Mouse (Mus musculus): ENCODE measurements around the gene Cadps2. TPM values are rescaled to one million over a fixed set of nuclear protein-coding genes. Genes with fewer than 3 reads are reported as not detected.

Gene Cadps2
- polyA plus RNA-seq, 1 experiment from 2014 or later = 6.6 TPM

- no peak overlapping the region for H3K9ac ChIP-seq
- WGBS = 88% methylated on average over 2 of the region's 2 CpGs
- H3K27me3 ChIP-seq = no peaks in the 10 kb centered on the region
- no peaks in the 10 kb centered on the region for H3K9me3 ChIP-seq (replicated peaks)
- H3K36me3 ChIP-seq = no peaks in the 10 kb centered on the region
- no peak overlapping the region for H3K4me3 ChIP-seq (replicated peaks)
- no peak overlapping the region for H3K4me2 ChIP-seq
- H3K4me1 ChIP-seq = no peaks in the 10 kb centered on the region
- no peak for ATAC-seq (replicated peaks; ENCODE audit: low FRiP score)
- no peak overlapping the region for H3K27ac ChIP-seq
Observed at GRCm38 (mm10) chr6:23394131-23394530, 445.1 kb downstream of the Cadps2 start.

GRCm38 (mm10) chr6:23392711-23393110 lies 446.5 kb downstream of the Cadps2 start:
- Histone ChIP-seq H3K27me3 (no peaks in the 10 kb centered on the region), H3K4me1 (no peaks in the 10 kb centered on the region), H3K27ac (no peak overlapping the region), H3K4me3 (replicated peaks) (no peak overlapping the region), H3K36me3 (no peaks in the 10 kb centered on the region), H3K9me3 (replicated peaks) (no peaks in the 10 kb centered on the region), H3K4me2 (no peak overlapping the region), H3K9ac (no peak overlapping the region)
- no peak for ATAC-seq (replicated peaks; ENCODE audit: low FRiP score)
- WGBS = 73% methylated on average over 4 of the region's 4 CpGs

DNA sequence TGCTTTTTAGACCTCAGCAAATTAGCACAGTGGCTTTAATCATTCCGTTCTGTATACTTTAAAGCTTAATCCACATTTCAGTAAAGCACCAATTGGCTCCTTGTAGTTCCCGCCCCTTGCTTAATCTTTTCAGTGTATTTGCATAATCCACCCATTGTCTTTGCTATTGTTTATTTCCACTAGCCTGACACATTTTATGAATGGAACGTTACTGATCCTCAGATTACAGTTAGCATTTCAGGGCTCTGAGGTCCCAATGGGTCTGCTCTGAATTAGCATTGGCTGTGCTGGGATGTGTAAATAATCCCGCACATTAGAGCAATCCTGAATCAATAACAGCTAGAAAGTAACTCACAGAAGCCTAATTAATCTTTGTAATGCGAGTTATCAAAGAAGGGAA lies 452.5 kb downstream of the Cadps2 start:
- no peaks in the 10 kb centered on the region for H3K9me3 ChIP-seq (replicated peaks)
- no peak overlapping the region for H3K9ac ChIP-seq
- H3K4me3 ChIP-seq (replicated peaks) = no peak overlapping the region
- H3K4me2 ChIP-seq = no peak overlapping the region
- no peaks in the 10 kb centered on the region for H3K36me3 ChIP-seq
- ATAC-seq (replicated peaks; ENCODE audit: low FRiP score) = no peak
- H3K4me1 ChIP-seq = no peaks in the 10 kb centered on the region
- H3K27me3 ChIP-seq = no peaks in the 10 kb centered on the region
- H3K27ac ChIP-seq = no peak overlapping the region
- 56% methylated on average over 5 of the region's 5 CpGs for WGBS

DNA sequence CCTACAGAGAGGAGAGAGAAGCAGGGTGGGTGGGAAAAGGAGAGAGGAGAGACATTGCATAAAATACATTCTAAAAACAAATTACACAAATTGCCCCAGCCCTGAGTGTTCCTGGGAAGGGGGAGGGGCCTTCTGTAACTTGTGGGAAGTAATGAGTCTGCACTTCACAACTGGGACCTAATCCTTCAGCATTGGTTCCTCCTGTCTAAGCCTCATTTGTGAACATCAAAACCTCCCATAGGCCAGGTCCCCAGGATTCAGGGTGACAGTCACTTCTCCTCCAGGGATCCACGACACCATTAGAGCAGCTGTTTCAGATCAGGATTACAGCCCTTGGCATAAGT lies 456.2 kb downstream of the Cadps2 start:
- H3K9me3 ChIP-seq (replicated peaks) = no peaks in the 10 kb centered on the region

GRCm38 (mm10) chr6:23382283-23383003 lies 456.8 kb downstream of the Cadps2 start:
- no peaks in the 10 kb centered on the region for H3K27me3 ChIP-seq
- WGBS = 39% methylated on average over 12 of the region's 12 CpGs
- no peak overlapping the region for H3K9ac ChIP-seq
- H3K27ac ChIP-seq = no peak overlapping the region
- no peak overlapping the region for H3K4me2 ChIP-seq
- H3K4me3 ChIP-seq (replicated peaks) = no peak overlapping the region
- no peak for ATAC-seq (replicated peaks; ENCODE audit: low FRiP score)
- H3K4me1 ChIP-seq = no peaks in the 10 kb centered on the region
- H3K9me3 ChIP-seq (replicated peaks) = no peaks in the 10 kb centered on the region
- no peaks in the 10 kb centered on the region for H3K36me3 ChIP-seq

More for the DNA sequence above, 456.2 kb downstream of the Cadps2 start:
- Histone ChIP-seq H3K27ac (no peak overlapping the region), H3K9ac (no peak overlapping the region), H3K4me3 (replicated peaks) (no peak overlapping the region), H3K4me2 (no peak overlapping the region), H3K27me3 (no peaks in the 10 kb centered on the region), H3K4me1 (no peaks in the 10 kb centered on the region), H3K36me3 (no peaks in the 10 kb centered on the region)
- no peak for ATAC-seq (replicated peaks; ENCODE audit: low FRiP score)
- WGBS = 16% methylated on average over 1 of the region's 1 CpGs

GRCm38 (mm10) chr6:23376327-23376726 lies 462.9 kb downstream of the Cadps2 start:
- ATAC-seq (replicated peaks; ENCODE audit: low FRiP score) = no peak
- Histone ChIP-seq H3K27ac (no peak overlapping the region), H3K4me2 (no peak overlapping the region), H3K9me3 (replicated peaks) (no peaks in the 10 kb centered on the region), H3K9ac (no peak overlapping the region), H3K36me3 (no peaks in the 10 kb centered on the region), H3K4me1 (no peaks in the 10 kb centered on the region), H3K4me3 (replicated peaks) (no peak overlapping the region), H3K27me3 (no peaks in the 10 kb centered on the region)
- 93% methylated on average over 7 of the region's 7 CpGs for WGBS

GRCm38 (mm10) chr6:23361842-23362451 lies 477.3 kb downstream of the Cadps2 start:
- Histone ChIP-seq H3K36me3 (no peaks in the 10 kb centered on the region), H3K4me3 (replicated peaks) (no peak overlapping the region), H3K9me3 (replicated peaks) (no peaks in the 10 kb centered on the region), H3K27me3 (no peaks in the 10 kb centered on the region), H3K4me1 (no peaks in the 10 kb centered on the region), H3K27ac (no peak overlapping the region), H3K9ac (no peak overlapping the region), H3K4me2 (no peak overlapping the region)
- ATAC-seq (replicated peaks; ENCODE audit: low FRiP score) = no peak
- WGBS = 66% methylated on average over 8 of the region's 8 CpGs

- WGBS = 35% methylated on average over 2 of the region's 2 CpGs
- peak; percentile 82; the same call in 1 of the 2 replicates for ATAC-seq (replicated peaks; ENCODE audit: low FRiP score)
- no peaks in the 10 kb centered on the region for H3K4me1 ChIP-seq
- no peak overlapping the region for H3K27ac ChIP-seq
- H3K4me2 ChIP-seq = no peak overlapping the region
- H3K9ac ChIP-seq = no peak overlapping the region
- H3K27me3 ChIP-seq = no peaks in the 10 kb centered on the region
- no peaks in the 10 kb centered on the region for H3K36me3 ChIP-seq
- no peaks in the 10 kb centered on the region for H3K9me3 ChIP-seq (replicated peaks)
- no peak overlapping the region for H3K4me3 ChIP-seq (replicated peaks)
Observed at GRCm38 (mm10) chr6:23360596-23360995, 478.6 kb downstream of the Cadps2 start.

DNA sequence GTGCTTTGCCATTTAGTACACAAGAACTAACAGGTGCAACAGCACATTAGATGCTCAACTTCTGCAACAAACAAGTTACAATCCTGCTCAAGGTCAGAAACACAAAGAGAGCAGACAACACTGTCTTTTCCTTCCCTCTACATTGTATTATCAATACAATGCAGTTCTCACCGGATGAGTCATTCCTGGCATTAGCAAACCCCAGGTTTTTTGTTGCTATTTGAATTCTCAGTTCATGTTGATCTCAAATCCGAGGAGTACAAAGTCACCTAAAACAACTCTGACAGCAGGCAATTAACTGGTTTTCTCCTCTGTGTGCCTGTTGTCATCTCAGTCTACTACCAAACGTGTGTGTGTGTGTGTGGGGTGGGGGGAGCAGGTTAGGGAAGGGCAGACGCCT lies 483.1 kb downstream of the Cadps2 start:
- Histone ChIP-seq H3K4me2 (no peak overlapping the region), H3K27me3 (no peaks in the 10 kb centered on the region), H3K27ac (no peak overlapping the region), H3K4me3 (replicated peaks) (no peak overlapping the region), H3K9ac (no peak overlapping the region), H3K36me3 (no peaks in the 10 kb centered on the region), H3K9me3 (replicated peaks) (no peaks in the 10 kb centered on the region), H3K4me1 (no peaks in the 10 kb centered on the region)
- ATAC-seq (replicated peaks; ENCODE audit: low FRiP score) = no peak
- 44% methylated on average over 4 of the region's 4 CpGs for WGBS

DNA sequence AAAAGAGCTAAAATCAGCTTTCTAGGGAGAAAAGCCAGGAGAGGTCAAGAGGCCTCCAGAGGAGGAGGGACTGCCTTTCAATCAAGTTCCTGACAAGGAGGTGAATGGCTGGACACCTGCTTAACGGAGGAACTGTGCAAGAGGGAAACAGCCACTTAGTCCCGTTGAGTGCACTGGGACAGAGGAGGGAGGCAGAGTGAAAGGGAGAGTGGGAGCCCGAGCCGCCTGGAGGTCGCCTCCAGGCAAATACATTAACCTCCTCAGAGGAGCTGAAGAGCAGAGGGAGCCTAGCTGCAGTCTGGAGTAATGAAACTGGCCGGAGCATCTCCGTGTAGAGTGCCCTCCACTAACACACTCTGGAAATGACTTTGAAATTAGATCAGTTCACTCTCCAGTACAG lies 485.7 kb downstream of the Cadps2 start:
- H3K27me3 ChIP-seq = no peaks in the 10 kb centered on the region
- H3K4me3 ChIP-seq (replicated peaks) = no peak overlapping the region
- H3K4me2 ChIP-seq = no peak overlapping the region
- H3K4me1 ChIP-seq = no peaks in the 10 kb centered on the region
- H3K36me3 ChIP-seq = no peaks in the 10 kb centered on the region
- ATAC-seq (replicated peaks; ENCODE audit: low FRiP score) = no peak
- 4% methylated on average over 7 of the region's 7 CpGs for WGBS
- H3K27ac ChIP-seq = no peak overlapping the region
- no peak overlapping the region for H3K9ac ChIP-seq
- no peaks in the 10 kb centered on the region for H3K9me3 ChIP-seq (replicated peaks)

DNA sequence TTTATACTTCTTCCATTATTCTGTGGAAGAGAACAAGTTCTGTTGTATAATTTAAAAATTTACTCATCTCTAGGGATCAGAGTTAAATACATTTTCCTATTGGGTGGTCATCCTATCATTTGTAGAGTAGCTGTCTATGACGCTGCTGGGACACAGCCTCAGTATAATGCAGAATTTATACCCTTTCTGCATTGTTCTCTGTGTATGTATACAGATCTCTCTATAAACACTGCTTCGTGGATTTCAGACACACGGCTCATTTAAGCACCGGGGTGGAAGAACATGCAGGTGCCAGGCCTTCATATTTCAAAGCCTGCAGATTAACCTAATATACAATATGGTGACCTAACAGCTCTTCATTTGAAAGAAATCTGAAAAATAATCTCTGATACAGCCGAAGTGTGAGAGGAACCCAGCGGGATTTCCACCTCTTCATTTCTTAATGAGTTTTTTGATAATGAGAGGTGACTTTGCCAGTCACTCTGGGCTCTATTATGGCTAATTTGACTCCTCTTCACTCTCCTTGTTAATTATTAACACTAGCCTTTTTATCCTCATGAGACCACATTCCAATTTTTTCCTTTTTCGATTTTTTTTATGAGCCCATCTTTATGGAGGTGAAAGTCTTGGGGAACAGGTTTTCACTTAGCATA lies 501.7 kb downstream of the Cadps2 start:
- no peak for ATAC-seq (replicated peaks; ENCODE audit: low FRiP score)
- WGBS = 84% methylated on average over 7 of the region's 7 CpGs
- H3K4me2 ChIP-seq = no peak overlapping the region
- H3K27ac ChIP-seq = no peak overlapping the region
- no peak overlapping the region for H3K4me3 ChIP-seq (replicated peaks)
- no peaks in the 10 kb centered on the region for H3K36me3 ChIP-seq
- H3K4me1 ChIP-seq = no peaks in the 10 kb centered on the region
- H3K9ac ChIP-seq = no peak overlapping the region
- H3K27me3 ChIP-seq = no peaks in the 10 kb centered on the region
- H3K9me3 ChIP-seq (replicated peaks) = no peaks in the 10 kb centered on the region

DNA sequence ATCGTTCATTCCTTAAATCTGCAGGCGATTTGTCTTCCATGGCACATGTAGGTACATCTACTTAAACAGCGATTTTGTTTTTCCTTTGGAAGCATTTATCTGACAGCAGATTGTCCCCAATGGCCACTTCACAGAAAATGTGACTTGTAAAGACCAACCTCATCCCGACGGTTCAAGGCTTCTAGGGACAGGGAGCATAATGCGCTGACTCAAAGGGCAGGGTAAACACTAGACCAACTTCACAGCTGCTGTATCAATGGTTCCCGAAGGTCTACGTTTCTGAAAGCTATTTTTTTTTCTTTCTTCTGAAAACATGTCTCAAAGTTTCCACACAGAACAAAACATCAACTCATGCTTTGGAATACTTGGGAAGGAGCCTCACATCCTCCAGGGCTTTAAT lies 524.3 kb downstream of the Cadps2 start:
- H3K4me3 ChIP-seq (replicated peaks) = no peak overlapping the region
- H3K9me3 ChIP-seq (replicated peaks) = no peaks in the 10 kb centered on the region
- H3K9ac ChIP-seq = no peak overlapping the region
- no peaks in the 10 kb centered on the region for H3K36me3 ChIP-seq
- no peak overlapping the region for H3K4me2 ChIP-seq
- 77% methylated on average over 8 of the region's 8 CpGs for WGBS
- no peaks in the 10 kb centered on the region for H3K4me1 ChIP-seq
- H3K27me3 ChIP-seq = no peaks in the 10 kb centered on the region
- no peak for ATAC-seq (replicated peaks; ENCODE audit: low FRiP score)
- no peak overlapping the region for H3K27ac ChIP-seq

Measured in kidney, embryonic 15.5 days (tissue).